Mouse (Mus musculus) kidney, adult 2 months (tissue): ENCODE measurements around the gene Gm8281. TPM values are rescaled to one million over a fixed set of nuclear protein-coding genes. Genes with fewer than 3 reads are reported as not detected.
"Not testable (repeated sequence)": the region's sequence is repeated elsewhere in the genome, so short reads cannot be mapped to it uniquely, and the experiment has no call there.

Experiments
- DNase-seq: peaks from one replicate; pipeline ENCODE4 v3.0.0; 2021
- H3K27ac ChIP-seq: fragments of 200-500 bp; 2 replicates; pipeline ENCODE4 v1.5.1; 2012; ENCODE audit warnings: low read depth, low read length, control low read depth, inconsistent platforms; ENCODE audit not compliant: insufficient read depth
- H3K27me3 ChIP-seq: fragments of 200-500 bp; replicated peaks from 2 replicates; pipeline ENCODE4 v1.6.1; 2012; ENCODE audit warnings: mild to moderate bottlenecking, moderate library complexity, low read length, inconsistent platforms; ENCODE audit not compliant: control insufficient read depth, insufficient read depth
- H3K36me3 ChIP-seq: fragments of 200-500 bp; 2 replicates; pipeline ENCODE4 v1.6.1; 2012; ENCODE audit warnings: mild to moderate bottlenecking, moderate library complexity, low read length, inconsistent platforms; ENCODE audit not compliant: control insufficient read depth, insufficient read depth
- H3K4me1 ChIP-seq: fragments of 200-500 bp; 2 replicates; pipeline ENCODE4 v1.6.1; 2011; ENCODE audit warnings: low read length; ENCODE audit not compliant: control insufficient read depth, insufficient read depth
- H3K4me3 ChIP-seq: fragments of 200-500 bp; 2 replicates; pipeline ENCODE4 v1.5.1; 2011; ENCODE audit warnings: mild to moderate bottlenecking, low read depth, low read length, control low read depth; ENCODE audit not compliant: insufficient read depth
- WGBS: fragments of 180-500 bp; shearing (Covaris S2); methylation state at CpG from one replicate; pipeline ENCODE4 v1.1.7; 2018; 5-methylcytosine and 5-hydroxymethylcytosine counted together
- polyA plus RNA-seq: library from polyadenylated mRNA; depleted of rRNA; stranded (reverse); fragments of >200 nt; gene quantifications from 2 replicates; pipeline ENCODE4 v1.2.3, GENCODE M21; 2012; rRNA removed

Gm8281 gene
- not detected in 2 replicates for polyA plus RNA-seq

DNA sequence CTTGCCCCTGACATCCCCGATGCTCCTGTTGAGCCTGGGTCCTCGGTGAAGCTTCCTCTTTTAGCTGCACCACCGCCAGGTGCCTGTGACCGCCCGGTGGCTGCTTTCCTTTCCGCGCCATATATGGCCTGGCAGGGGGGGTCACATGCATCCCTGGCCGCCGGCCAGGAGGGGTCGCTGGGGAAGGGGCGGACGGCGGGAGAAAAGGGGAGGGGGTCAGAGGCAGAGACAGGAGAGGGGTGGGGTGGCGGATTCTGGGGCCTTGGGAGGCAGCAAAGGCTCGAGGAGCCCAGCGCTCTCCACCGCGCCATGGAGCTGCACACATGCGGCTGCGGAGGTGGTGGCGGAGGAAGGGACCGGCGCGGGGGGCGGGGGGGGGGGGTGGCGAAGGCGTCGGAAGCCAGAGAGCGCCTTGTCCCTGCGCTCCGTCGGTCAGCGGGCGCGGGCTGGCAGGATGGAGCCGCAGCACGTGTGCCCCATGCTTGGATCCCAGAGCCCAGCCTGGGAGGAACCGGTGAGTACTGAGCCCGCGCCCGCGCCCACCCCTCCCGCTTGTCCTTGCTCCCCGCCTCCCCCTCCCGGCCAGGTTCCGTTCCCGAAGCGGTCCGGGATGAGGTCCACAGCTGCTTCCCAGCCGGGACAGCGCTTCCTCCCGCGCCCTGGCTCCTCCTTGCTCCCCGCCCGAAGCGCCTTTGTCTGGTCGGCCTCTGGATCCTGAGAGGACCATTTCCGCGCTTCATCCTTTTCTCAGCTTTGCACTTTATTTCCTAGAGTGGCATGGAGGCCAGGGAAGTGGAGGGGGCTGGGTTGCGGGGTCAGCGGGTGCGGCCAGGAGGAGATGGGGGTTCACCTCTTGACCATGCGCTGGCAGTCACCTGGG lies at the start of gene Gm8281:
Gene Gm8281, plus strand, starts transcription at position 430 of the 880 bp plus-strand sequence.
- WGBS: 2% methylated on average over 31 of the region's 63 CpGs
- H3K4me1 ChIP-seq, H3K36me3 ChIP-seq, H3K27me3 ChIP-seq, H3K4me3 ChIP-seq, H3K27ac ChIP-seq: not testable (repeated sequence)
- peak; percentile 0 for DNase-seq

DNA sequence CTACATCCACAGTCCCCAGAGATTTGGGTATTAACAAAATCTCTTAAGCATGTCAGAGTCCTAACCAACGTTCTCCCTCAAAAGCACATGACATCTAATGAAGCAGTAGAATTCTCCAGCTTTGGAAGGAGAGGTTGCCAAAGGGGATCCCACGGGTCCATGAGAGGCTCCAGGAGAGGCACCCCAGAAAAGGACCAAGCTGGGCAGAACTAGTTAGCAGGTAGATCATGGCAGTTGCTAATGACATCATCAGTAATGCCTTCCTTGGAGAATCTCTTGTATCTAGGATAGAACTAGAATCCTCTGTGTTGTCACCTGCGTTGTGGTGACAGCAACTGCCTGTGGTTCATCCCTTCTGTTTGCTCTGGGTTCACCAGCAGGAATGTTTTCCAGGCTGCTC lies 20.5 kb upstream of the Gm8281 start, which contains the start of gene 4930555G01Rik:
Gene 4930555G01Rik, plus strand, starts transcription at position 301 of the 400 bp plus-strand sequence.
- H3K27ac ChIP-seq, DNase-seq, H3K36me3 ChIP-seq, H3K4me1 ChIP-seq, H3K4me3 ChIP-seq, H3K27me3 ChIP-seq: not testable (repeated sequence)
- WGBS: no CpG with 5 or more reads among the region's 3 CpGs

DNA sequence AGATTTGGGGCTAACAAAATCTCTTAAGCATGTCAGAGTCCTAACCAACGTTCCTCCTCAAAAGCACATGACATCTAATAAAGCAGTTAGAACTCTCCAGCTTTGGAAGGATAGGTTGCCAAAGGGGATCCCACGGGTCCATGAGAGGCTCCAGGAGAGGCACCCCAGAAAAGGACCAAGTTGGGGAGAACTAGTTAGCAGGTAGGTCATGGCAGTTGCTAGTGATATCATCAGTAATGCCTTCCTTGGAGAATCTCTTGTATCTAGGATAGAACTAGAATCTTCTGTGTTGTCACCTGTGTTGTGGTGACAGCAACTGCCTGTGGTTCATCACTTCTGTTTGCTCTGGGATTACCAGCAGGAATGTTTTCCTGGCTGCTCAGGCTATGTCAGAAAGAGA lies 60.4 kb downstream of the Gm8281 start, which contains the start of gene Gm8279:
Gene Gm8279, plus strand, starts transcription at position 301 of the 400 bp plus-strand sequence.
- not testable (repeated sequence) for H3K4me1 ChIP-seq, DNase-seq, H3K27ac ChIP-seq, H3K27me3 ChIP-seq, H3K4me3 ChIP-seq, H3K36me3 ChIP-seq
- WGBS: 84% methylated on average over 2 of the region's 2 CpGs

Other genes with a start within 250 kb of the Gm8281 start
- not detected in 2 replicates for gene Gm3269, start 232.9 kb upstream of the Gm8281 start, polyA plus RNA-seq
- not detected in 2 replicates for gene Gm3264, start 215.5 kb upstream of the Gm8281 start, polyA plus RNA-seq
- not detected in 2 replicates for gene Gm3278, start 178.6 kb upstream of the Gm8281 start, polyA plus RNA-seq
- not detected in 2 replicates for gene Gm8297, start 87.1 kb upstream of the Gm8281 start, polyA plus RNA-seq
- not detected in 2 replicates for gene Gm3298, start 55.1 kb upstream of the Gm8281 start, polyA plus RNA-seq
- gene 4930555G01Rik, start 20.4 kb upstream of the Gm8281 start, polyA plus RNA-seq: not detected in 2 replicates
- not detected in 2 replicates for gene Gm8279, start 60.5 kb downstream of the Gm8281 start, polyA plus RNA-seq
- not detected in 2 replicates for gene Gm3317, start 93.5 kb downstream of the Gm8281 start, polyA plus RNA-seq
- not detected in 2 replicates for gene Gm8271, start 114.8 kb downstream of the Gm8281 start, polyA plus RNA-seq
- gene Gm3526, start 189.5 kb downstream of the Gm8281 start, polyA plus RNA-seq: not detected in 2 replicates